Mouse (Mus musculus): Measurements from ENCODE around the gene Krt32.

DNA sequence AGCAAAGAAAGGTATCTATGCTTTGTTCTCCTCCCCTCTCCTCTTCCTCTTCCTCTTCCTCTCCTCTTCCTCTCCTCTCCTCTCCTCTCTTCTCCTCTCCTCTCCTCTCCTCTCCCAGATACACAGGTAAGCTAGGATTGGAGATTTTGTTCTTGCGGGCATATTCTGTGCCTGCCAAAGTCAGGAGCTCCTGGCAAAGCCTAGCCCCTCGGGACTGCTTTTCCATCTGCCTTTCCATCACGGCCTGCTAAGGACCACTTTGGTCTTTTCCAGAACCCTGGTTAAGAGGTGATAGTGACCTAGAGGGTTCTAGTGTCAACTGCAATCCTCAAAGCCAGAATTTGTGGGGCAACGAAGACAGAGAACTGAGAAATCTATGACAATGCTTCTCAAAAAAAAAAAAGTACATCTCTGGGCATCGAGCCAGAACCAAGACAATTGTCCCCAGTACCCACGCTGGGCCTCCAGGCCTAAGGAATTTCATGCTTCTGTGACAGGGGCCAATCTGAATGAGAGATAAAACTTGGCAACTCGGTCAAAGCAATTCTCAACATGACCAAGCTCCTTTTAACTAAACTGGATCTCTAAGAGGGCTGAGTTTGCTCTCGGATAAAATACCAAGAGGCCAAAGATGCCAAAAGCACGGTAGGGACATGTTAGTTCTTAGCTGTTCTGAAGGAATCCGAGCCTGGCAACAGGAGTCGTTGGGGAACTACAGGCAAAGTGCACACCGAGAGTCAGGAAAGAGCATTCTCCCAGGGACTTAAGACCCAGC is 21.6 kb downstream of the Krt32 start:
- TF ChIP-seq CTCF (IDR thresholded peaks at IDR 0.05; ENCODE audit: insufficient read depth, low read depth, low read length) (no peak), POLR2A (IDR thresholded peaks at IDR 0.05; ENCODE audit: insufficient read depth, low read depth, low read length) (no peak)

All from olfactory bulb, adult 2 months (tissue).